Mouse (Mus musculus): ENCODE data around the gene H13.

The H13 gene

DNA sequence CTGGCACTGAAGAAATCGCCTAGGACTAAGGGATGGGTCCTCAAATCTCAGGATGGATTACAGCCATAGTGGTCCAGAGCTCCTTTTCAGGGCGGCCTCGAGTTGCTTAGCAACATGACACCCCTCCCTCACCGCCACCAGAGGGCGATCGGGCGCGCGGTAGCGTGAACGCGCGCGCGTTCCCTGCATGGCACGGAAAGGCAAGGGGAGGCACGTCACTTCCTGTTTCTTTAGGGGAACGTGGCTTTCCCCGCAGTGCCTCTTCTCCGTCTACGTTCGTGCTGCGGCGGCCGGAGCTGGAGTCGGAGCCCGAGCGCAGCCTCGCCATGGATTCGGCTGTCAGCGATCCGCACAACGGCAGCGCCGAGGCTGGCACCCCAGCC is at the start of gene H13:
H13 (plus strand) TSS at position 206 of the 383 bp plus-strand sequence.
- DNase-seq (ENCODE audit: low read depth, low spot score): peak; percentile 98

DNA sequence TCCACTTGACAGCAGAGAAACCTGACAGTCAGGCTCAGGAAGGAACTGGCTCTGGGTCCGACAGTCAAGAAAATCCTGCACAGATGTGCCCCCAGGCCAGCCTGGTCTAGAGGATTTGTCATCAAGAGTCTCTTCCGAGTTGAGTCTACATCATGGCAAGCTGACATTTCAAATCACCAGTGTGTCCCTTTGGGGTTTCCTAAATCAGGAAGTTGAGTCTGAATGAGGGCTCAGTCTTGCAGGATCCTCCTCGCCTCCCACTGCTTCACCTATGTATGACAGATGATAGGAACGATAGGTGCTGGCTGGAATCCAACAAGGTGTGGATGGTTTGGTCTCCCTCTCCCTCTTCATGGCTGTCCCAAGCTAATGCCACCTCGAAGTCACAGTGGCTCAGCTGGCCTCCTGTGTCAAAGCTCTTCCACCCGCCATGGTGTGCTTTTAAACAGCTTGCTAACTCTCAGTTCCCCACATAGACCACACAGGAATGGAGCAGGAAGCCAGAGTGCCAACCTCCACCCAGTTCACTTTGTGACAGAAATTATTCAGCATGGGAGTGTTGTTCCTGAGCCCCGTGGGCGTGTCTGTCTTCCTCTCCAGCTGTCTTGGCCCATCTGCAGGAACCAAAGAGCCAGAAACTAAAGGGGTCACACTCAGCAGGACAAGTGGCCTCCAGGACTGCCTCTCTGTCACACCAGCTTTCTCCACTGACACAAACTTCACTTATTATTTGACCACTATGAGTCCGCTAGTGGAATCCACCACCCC is 48.7 kb upstream of the H13 start:
- DNase-seq (ENCODE audit: low read depth, low spot score): no peak

DNA sequence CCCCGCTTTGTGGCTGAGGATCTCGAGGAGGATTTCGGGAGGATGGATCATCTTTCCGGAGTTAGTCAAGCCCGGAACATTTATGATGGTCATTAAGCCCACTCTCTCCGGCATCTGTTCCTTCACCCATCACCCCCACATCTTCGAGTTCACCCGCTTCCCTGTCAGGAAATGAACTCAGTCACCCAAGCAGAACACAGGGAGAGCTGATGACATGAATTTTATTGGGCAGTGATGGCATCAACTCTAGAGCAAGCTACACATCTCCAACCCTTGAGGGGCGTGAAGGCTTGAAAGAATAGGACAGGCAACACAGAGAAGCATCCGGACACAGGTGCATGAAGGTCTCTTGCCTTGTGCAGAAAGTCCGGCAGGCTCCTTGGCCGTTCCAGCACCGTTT is 47.1 kb upstream of the H13 start:
- DNase-seq (ENCODE audit: low read depth, low spot score): no peak

GRCm38 (mm10) chr2:152622953-152623352 is 46.3 kb upstream of the H13 start, which contains the start of gene Defb25:
Defb25 (minus strand) TSS chr2:152623053.
- DNase-seq (ENCODE audit: low read depth, low spot score): no peak

DNA sequence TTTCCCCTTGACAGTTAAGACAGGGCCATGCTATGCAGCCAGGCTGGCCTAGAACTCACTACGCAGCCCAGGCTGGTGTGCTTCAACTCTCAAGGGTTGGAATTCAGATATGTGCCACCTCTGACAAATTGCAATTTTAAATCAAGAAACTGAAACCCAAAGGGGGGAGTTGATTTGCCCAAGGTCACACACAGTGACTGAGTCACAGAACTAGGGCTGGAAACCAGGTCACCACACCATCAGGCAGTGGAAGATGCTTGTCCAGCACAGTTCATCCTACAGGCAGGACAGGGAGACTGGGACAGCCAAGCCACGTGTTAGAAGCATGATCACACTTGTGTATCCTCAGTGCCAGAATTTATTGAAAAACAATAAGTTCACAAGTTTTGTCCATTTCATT is 44.7 kb upstream of the H13 start:
- DNase-seq (ENCODE audit: low read depth, low spot score): no peak

- DNase-seq (ENCODE audit: low read depth, low spot score): no peak
These were observed 44.0 kb upstream of the H13 start for GRCm38 (mm10) chr2:152625256-152625655.

DNA sequence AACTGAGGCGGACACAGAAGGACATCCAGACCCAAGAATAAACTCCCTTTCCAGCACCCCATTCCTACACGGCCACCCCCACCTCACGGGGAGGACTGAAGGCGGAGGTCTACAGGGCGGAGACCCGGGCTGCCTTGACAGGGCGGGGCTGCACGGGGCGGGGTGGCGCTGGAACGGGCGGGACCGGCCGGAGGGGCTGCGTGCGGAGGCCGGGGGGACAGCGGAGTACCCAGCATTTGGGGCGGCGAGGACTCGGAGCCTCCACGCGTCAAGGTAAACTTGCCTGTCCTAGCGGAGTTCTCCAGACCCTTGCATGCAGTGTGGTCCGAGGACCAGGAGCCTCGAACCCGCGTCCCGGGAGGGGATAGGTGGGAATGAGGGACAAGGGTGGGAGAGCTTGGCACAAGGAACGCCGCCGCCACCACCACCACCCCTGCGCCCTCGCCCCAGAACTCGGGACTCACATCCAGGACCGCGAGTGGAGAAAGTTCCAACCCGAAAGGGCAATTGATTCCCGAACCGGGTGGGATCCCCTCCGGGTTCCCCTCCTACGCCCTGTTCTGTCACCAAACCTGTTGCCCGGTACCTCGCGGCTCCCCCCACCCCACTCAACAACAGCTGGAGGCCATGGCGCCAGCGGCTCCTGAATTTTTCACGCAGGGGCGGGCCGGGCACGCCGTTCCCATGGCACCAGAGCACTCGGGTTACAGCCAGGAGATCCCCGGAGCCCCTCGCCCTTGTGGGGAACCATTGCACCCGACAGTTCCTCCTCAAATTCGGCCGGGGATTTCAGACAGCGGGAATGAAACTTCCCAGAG is 42.3 kb upstream of the H13 start, which contains the start of gene Rem1:
Rem1 (plus strand) TSS at position 178 of the 818 bp plus-strand sequence.
- no peak for DNase-seq (ENCODE audit: low read depth, low spot score)

DNA sequence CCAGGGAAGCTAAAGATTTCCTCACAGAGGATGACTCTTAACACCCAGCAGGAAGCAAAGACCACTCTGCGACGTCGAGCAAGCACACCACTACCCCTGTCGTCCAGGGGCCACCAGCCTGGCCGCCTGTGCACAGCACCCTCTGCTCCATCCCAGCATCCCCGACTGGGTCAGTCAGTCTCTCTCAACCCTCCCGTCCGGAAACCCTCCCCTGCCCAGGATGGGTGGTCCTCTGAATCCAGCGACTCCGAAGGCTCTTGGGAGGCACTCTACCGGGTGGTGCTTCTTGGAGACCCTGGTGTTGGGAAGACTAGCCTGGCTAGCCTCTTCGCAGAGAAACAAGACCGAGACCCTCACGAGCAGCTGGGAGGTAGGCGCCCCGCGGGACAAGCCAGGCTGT is 41.2 kb upstream of the H13 start:
- no peak for DNase-seq (ENCODE audit: low read depth, low spot score)

- no peak for DNase-seq (ENCODE audit: low read depth, low spot score)
These were observed 40.0 kb upstream of the H13 start for GRCm38 (mm10) chr2:152629239-152629638.

GRCm38 (mm10) chr2:152629904-152630303 is 39.4 kb upstream of the H13 start:
- no peak for DNase-seq (ENCODE audit: low read depth, low spot score)

- DNase-seq (ENCODE audit: low read depth, low spot score): no peak
These were observed 35.9 kb upstream of the H13 start for GRCm38 (mm10) chr2:152633334-152633733.

DNA sequence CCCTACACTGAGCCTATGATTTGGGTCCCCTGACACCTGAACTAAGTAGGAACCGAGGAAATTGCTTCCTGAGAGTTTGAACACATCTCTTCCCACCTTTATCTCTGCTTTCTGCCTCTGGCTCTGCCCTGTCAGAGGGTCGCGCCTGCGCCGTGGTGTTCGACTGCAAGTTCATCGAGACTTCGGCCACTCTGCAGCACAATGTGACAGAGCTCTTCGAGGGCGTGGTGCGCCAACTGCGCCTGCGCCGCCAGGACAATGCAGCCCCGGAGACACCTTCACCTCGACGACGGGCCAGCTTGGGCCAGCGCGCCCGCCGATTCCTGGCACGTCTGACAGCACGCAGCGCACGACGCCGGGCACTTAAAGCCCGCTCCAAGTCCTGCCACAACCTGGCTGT is 35.0 kb upstream of the H13 start:
- DNase-seq (ENCODE audit: low read depth, low spot score): no peak

- DNase-seq (ENCODE audit: low read depth, low spot score): no peak
These were observed 32.8 kb upstream of the H13 start for GRCm38 (mm10) chr2:152636246-152637005.

GRCm38 (mm10) chr2:152637006-152637322 is 32.3 kb upstream of the H13 start:
- no peak for DNase-seq (ENCODE audit: low read depth, low spot score)

DNA sequence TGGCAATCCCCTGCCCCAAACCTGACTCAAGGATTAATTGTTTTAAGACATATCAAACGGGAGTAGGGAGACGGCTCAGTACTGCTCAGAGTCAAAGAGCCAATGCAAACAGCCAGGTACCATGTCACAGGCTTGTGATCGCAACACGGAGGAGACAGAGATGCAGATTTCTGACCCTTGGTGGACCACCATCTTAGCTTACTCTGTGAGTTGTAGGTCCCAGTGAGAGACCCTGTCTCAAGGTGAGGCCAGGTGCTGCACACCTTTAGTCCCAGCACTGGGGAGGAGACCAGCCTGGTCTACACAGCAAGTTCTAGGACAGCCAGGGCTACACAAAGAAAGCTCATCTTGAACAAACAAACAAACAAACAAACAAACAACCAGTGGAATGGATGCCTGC is 31.9 kb upstream of the H13 start:
- no peak for DNase-seq (ENCODE audit: low read depth, low spot score)

GRCm38 (mm10) chr2:152638865-152639264 is 30.4 kb upstream of the H13 start:
- DNase-seq (ENCODE audit: low read depth, low spot score): no peak

GRCm38 (mm10) chr2:152639406-152640113 is 29.7 kb upstream of the H13 start:
- no peak for DNase-seq (ENCODE audit: low read depth, low spot score)

GRCm38 (mm10) chr2:152652901-152653620 is 16.2 kb upstream of the H13 start:
- DNase-seq (ENCODE audit: low read depth, low spot score): no peak

- no peak for DNase-seq (ENCODE audit: low read depth, low spot score)
These were observed 15.2 kb upstream of the H13 start for GRCm38 (mm10) chr2:152653874-152654715.

DNA sequence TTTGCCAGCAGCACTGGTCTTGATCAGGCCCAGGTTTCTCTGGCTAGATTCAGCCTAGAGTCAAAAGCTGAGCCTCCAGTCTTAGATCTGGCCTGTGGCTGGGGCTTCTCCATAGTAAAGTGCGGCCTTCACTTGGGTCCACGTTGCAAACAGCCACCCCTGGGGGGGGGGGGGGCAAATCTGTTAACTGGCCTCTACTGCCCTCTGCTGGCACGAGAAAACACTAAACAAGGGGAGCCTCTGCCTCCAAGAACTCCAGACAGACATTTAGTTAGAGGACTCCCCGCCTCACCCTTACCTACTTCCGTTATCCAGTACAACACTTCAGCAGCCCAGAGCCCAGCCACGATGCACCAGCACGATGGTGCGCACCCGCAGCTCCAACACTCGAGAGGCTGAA is 11.9 kb upstream of the H13 start:
- DNase-seq (ENCODE audit: low read depth, low spot score): no peak
